Mouse (Mus musculus) myocyte (in vitro differentiated cells): ENCODE measurements around the gene Stxbp2.

Experiments used
- CEBPB ChIP-seq: IDR thresholded peaks from 2 replicates; pipeline ENCODE4 v1.6.1; 2011; ENCODE audit warnings: mild to moderate bottlenecking, moderate library complexity; ENCODE audit not compliant: poor library complexity, insufficient read depth, severe bottlenecking
- E2F4 ChIP-seq: IDR thresholded peaks from one replicate; pipeline ENCODE4 v1.6.1; 2011; ENCODE audit warnings: mild to moderate bottlenecking, control low read depth, moderate library complexity; ENCODE audit not compliant: insufficient read depth
- POLR2A ChIP-seq: IDR thresholded peaks from one replicate; pipeline ENCODE4 v1.6.1; 2011; ENCODE audit warnings: low read depth, mild to moderate bottlenecking, control low read depth, moderate library complexity; ENCODE audit not compliant: insufficient read length
- POLR2AphosphoS2 ChIP-seq: IDR thresholded peaks from one replicate; pipeline ENCODE4 v1.6.1; 2011; ENCODE audit warnings: low read depth, control low read depth; ENCODE audit not compliant: insufficient read length
- TCF3 ChIP-seq: IDR thresholded peaks from one replicate; pipeline ENCODE4 v1.6.1; 2011; ENCODE audit warnings: low read depth, control low read depth; ENCODE audit not compliant: insufficient read length
- USF1 ChIP-seq: IDR thresholded peaks from one replicate; pipeline ENCODE4 v1.6.1; 2011; ENCODE audit warnings: low read depth, mild to moderate bottlenecking, control low read depth, moderate library complexity

DNA sequence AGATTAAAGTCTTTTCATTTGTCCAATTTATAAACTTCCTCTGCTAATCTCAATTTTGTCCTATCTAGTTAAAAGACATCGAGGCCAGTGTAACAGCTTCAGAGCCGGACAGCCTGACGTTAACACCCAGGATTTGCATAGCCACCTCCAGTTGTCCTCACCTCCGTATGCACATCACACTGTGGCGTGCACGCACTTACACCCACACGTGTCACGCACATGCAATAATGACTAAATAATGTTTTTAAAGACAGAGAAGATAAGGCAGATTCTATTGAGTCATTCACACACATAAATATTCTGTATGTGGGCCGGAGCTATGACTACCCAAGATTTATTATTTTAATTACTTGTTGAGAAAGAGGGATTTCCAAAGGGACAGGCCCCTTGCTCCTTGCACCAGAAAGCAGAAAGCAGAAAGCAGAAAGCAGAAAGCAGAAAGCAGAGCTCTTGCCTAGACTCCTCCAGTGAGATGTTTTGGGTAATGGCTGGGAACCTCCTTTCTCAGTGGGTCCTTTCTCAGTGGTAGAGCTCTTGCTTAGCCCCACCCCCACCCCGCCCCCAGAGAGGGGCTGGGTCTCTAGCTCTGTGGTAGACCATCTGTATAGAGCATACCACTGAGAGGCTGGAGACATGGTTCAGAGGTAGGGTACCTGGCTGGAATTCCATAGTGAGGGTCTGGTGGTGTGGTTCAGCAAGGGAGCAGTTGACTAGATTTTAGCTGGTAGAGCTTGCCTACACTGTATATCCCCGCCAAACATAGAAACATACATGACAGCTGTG, 24.2 kb downstream of the Stxbp2 start:
- TF ChIP-seq TCF3: no peak
- no peak for TF ChIP-seq POLR2AphosphoS2
- no peak for TF ChIP-seq POLR2A
- TF ChIP-seq E2F4: no peak
- no peak for TF ChIP-seq USF1
- no peak for TF ChIP-seq CEBPB
